Mouse (Mus musculus) kidney, embryonic 15.5 days (tissue): Measurements from ENCODE around the gene Arl15. TPM values are rescaled to one million over a fixed set of nuclear protein-coding genes. Genes with fewer than 3 reads are reported as not detected.

Source experiments
- ATAC-seq: fragments of 200-750 bp; cut with Nextera tagmentation; replicated peaks from 2 replicates; pipeline ENCODE4 v1.8.0; 2017; ENCODE audit warnings: moderate TSS enrichment; ENCODE audit not compliant: low FRiP score
- H3K27ac ChIP-seq: fragments of 300-500 bp; sonication (generic); 2 replicates; pipeline ENCODE4 v1.5.1; 2015; ENCODE audit warnings: mild to moderate bottlenecking, inconsistent platforms
- H3K27me3 ChIP-seq: fragments of 300-500 bp; sonication (generic); 2 replicates; pipeline ENCODE4 v1.6.1; 2015; ENCODE audit warnings: inconsistent platforms
- H3K36me3 ChIP-seq: fragments of 300-500 bp; sonication (generic); 2 replicates; pipeline ENCODE4 v1.6.1; 2015; ENCODE audit warnings: inconsistent platforms
- H3K4me1 ChIP-seq: fragments of 300-500 bp; sonication (generic); 2 replicates; pipeline ENCODE4 v1.6.1; 2015; ENCODE audit warnings: inconsistent platforms
- H3K4me2 ChIP-seq: fragments of 300-500 bp; sonication (generic); 2 replicates; pipeline ENCODE4 v1.6.1; 2015; ENCODE audit warnings: moderate library complexity, mild to moderate bottlenecking, inconsistent platforms
- H3K4me3 ChIP-seq: fragments of 300-500 bp; sonication (generic); replicated peaks from 2 replicates; pipeline ENCODE4 v1.5.1; 2015; ENCODE audit warnings: mild to moderate bottlenecking, inconsistent platforms
- H3K9ac ChIP-seq: fragments of 300-500 bp; sonication (generic); 2 replicates; pipeline ENCODE4 v1.6.1; 2015; ENCODE audit warnings: mild to moderate bottlenecking, inconsistent platforms
- H3K9me3 ChIP-seq: fragments of 300-500 bp; sonication (generic); replicated peaks from 2 replicates; pipeline ENCODE4 v1.6.1; 2016; ENCODE audit warnings: inconsistent platforms
- WGBS: fragments of 180-500 bp; shearing (Covaris S2); methylation state at CpG from one replicate; pipeline ENCODE4 v1.1.7; 2015; ENCODE audit warnings: mixed read lengths; 5-methylcytosine and 5-hydroxymethylcytosine counted together
- polyA plus RNA-seq: library from polyadenylated mRNA; unstranded; fragments of >200 nt; fragmentation: Nextera tagmentation; extraction: Ambion mirVana; gene quantifications from 2 replicates; pipeline ENCODE4 v1.2.1, GENCODE M21; 2015

The Arl15 gene
- polyA plus RNA-seq, 1 experiment from 2014 or later, result 14.1 TPM

- Histone ChIP-seq H3K4me1 (peaks cover 20% of the 10 kb centered on the region), H3K9me3 (no peaks in the 10 kb centered on the region), H3K36me3 (no peaks in the 10 kb centered on the region), H3K27ac (no peak overlapping the region), H3K4me3 (no peak overlapping the region), H3K9ac (no peak overlapping the region), H3K27me3 (no peaks in the 10 kb centered on the region), H3K4me2 (no peak overlapping the region)
- ATAC-seq, result peak; percentile 70
- 65% methylated on average over 1 of the region's 1 CpGs for WGBS
These were observed 70.6 kb downstream of the Arl15 start for GRCm38 (mm10) chr13:113864893-113865292.

- H3K9ac ChIP-seq, result no peak overlapping the region
- H3K4me2 ChIP-seq, result no peak overlapping the region
- H3K27me3 ChIP-seq, result no peaks in the 10 kb centered on the region
- no peaks in the 10 kb centered on the region for H3K9me3 ChIP-seq
- ATAC-seq, result no peak
- 49% methylated on average over 6 of the region's 6 CpGs for WGBS
- peaks cover 19% of the 10 kb centered on the region; the same call in 1 of the 2 replicates for H3K4me1 ChIP-seq
- no peak overlapping the region for H3K4me3 ChIP-seq
- H3K36me3 ChIP-seq, result no peaks in the 10 kb centered on the region
- no peak overlapping the region for H3K27ac ChIP-seq
These were observed 71.1 kb downstream of the Arl15 start for GRCm38 (mm10) chr13:113865378-113865777.

- no peak overlapping the region for H3K27ac ChIP-seq
- H3K27me3 ChIP-seq, result no peaks in the 10 kb centered on the region
- peaks cover 18% of the 10 kb centered on the region; the same call in 1 of the 2 replicates for H3K4me1 ChIP-seq
- no peak for ATAC-seq
- no peaks in the 10 kb centered on the region for H3K36me3 ChIP-seq
- H3K9me3 ChIP-seq, result no peaks in the 10 kb centered on the region
- H3K9ac ChIP-seq, result no peak overlapping the region
- no peak overlapping the region for H3K4me3 ChIP-seq
- no peak overlapping the region for H3K4me2 ChIP-seq
- WGBS, result 34% methylated on average over 7 of the region's 7 CpGs
These were observed 71.5 kb downstream of the Arl15 start for GRCm38 (mm10) chr13:113865806-113866205.

GRCm38 (mm10) chr13:113867736-113868135 lies 73.4 kb downstream of the Arl15 start:
- H3K9ac ChIP-seq, result no peak overlapping the region
- no peak overlapping the region for H3K27ac ChIP-seq
- 90% methylated on average over 2 of the region's 2 CpGs for WGBS
- H3K4me3 ChIP-seq, result no peak overlapping the region
- no peaks in the 10 kb centered on the region for H3K27me3 ChIP-seq
- H3K9me3 ChIP-seq, result no peaks in the 10 kb centered on the region
- H3K4me1 ChIP-seq, result peaks cover 18% of the 10 kb centered on the region; the same call in 1 of the 2 replicates
- H3K4me2 ChIP-seq, result no peak overlapping the region
- ATAC-seq, result no peak
- no peaks in the 10 kb centered on the region for H3K36me3 ChIP-seq

- WGBS, result 59% methylated on average over 20 of the region's 20 CpGs
- H3K9ac ChIP-seq, result no peak overlapping the region
- H3K9me3 ChIP-seq, result no peaks in the 10 kb centered on the region
- no peaks in the 10 kb centered on the region for H3K27me3 ChIP-seq
- peak; percentile 44 for ATAC-seq
- H3K36me3 ChIP-seq, result no peaks in the 10 kb centered on the region
- peaks cover 15% of the 10 kb centered on the region; the same call in 1 of the 2 replicates for H3K4me1 ChIP-seq
- H3K27ac ChIP-seq, result no peak overlapping the region
- no peak overlapping the region for H3K4me2 ChIP-seq
- H3K4me3 ChIP-seq, result no peak overlapping the region
These were observed 75.2 kb downstream of the Arl15 start for GRCm38 (mm10) chr13:113869212-113870205.

GRCm38 (mm10) chr13:113870403-113870802 lies 76.1 kb downstream of the Arl15 start:
- no peak for ATAC-seq
- Histone ChIP-seq H3K4me1 (peaks cover 19% of the 10 kb centered on the region), H3K4me3 (no peak overlapping the region), H3K9ac (no peak overlapping the region), H3K4me2 (no peak overlapping the region), H3K27ac (no peak overlapping the region), H3K27me3 (no peaks in the 10 kb centered on the region), H3K36me3 (no peaks in the 10 kb centered on the region), H3K9me3 (no peaks in the 10 kb centered on the region)
- 81% methylated on average over 15 of the region's 15 CpGs for WGBS

- Histone ChIP-seq H3K4me3 (no peak overlapping the region), H3K27ac (no peak overlapping the region), H3K4me2 (no peak overlapping the region), H3K9me3 (no peaks in the 10 kb centered on the region), H3K4me1 (peaks cover 19% of the 10 kb centered on the region), H3K27me3 (no peaks in the 10 kb centered on the region), H3K36me3 (no peaks in the 10 kb centered on the region), H3K9ac (no peak overlapping the region)
- no peak for ATAC-seq
- WGBS, result 54% methylated on average over 13 of the region's 13 CpGs
These were observed 77.5 kb downstream of the Arl15 start for GRCm38 (mm10) chr13:113871853-113872252.

GRCm38 (mm10) chr13:113875724-113876123 lies 81.4 kb downstream of the Arl15 start:
- Histone ChIP-seq H3K9me3 (no peaks in the 10 kb centered on the region), H3K27me3 (no peaks in the 10 kb centered on the region), H3K9ac (no peak overlapping the region), H3K4me3 (no peak overlapping the region), H3K27ac (no peak overlapping the region), H3K4me1 (peaks cover 39% of the 10 kb centered on the region), H3K4me2 (no peak overlapping the region), H3K36me3 (no peaks in the 10 kb centered on the region)
- 72% methylated on average over 4 of the region's 4 CpGs for WGBS
- no peak for ATAC-seq

GRCm38 (mm10) chr13:113877420-113877819 lies 83.1 kb downstream of the Arl15 start:
- H3K36me3 ChIP-seq, result no peaks in the 10 kb centered on the region
- 15% methylated on average over 5 of the region's 5 CpGs for WGBS
- H3K27me3 ChIP-seq, result no peaks in the 10 kb centered on the region
- H3K9me3 ChIP-seq, result no peaks in the 10 kb centered on the region
- no peak overlapping the region for H3K4me3 ChIP-seq
- H3K27ac ChIP-seq, result no peak overlapping the region
- ATAC-seq, result no peak
- peaks cover 49% of the 10 kb centered on the region for H3K4me1 ChIP-seq
- no peak overlapping the region for H3K9ac ChIP-seq
- H3K4me2 ChIP-seq, result no peak overlapping the region

- H3K36me3 ChIP-seq, result no peaks in the 10 kb centered on the region
- H3K27me3 ChIP-seq, result no peaks in the 10 kb centered on the region
- no peak overlapping the region for H3K4me2 ChIP-seq
- H3K9ac ChIP-seq, result no peak overlapping the region
- no peak overlapping the region for H3K4me3 ChIP-seq
- no peaks in the 10 kb centered on the region for H3K9me3 ChIP-seq
- WGBS, result 86% methylated on average over 12 of the region's 12 CpGs
- no peak overlapping the region for H3K27ac ChIP-seq
- peaks cover 57% of the 10 kb centered on the region for H3K4me1 ChIP-seq
- ATAC-seq, result no peak
These were observed 84.3 kb downstream of the Arl15 start for GRCm38 (mm10) chr13:113878571-113878970.

GRCm38 (mm10) chr13:113879651-113880327 lies 85.5 kb downstream of the Arl15 start:
- ATAC-seq, result peak; percentile 19; the same call in 1 of the 2 replicates
- 42% methylated on average over 20 of the region's 20 CpGs for WGBS
- no peak overlapping the region for H3K4me3 ChIP-seq

GRCm38 (mm10) chr13:113880564-113881171 lies 86.4 kb downstream of the Arl15 start:
- Histone ChIP-seq H3K27ac (no peak overlapping the region), H3K4me1 (peaks cover 53% of the 10 kb centered on the region), H3K9me3 (no peaks in the 10 kb centered on the region), H3K27me3 (no peaks in the 10 kb centered on the region), H3K4me2 (peak overlapping the region; percentile 49), H3K36me3 (no peaks in the 10 kb centered on the region), H3K9ac (no peak overlapping the region), H3K4me3 (peak overlapping the region; percentile 18)
- peak; percentile 63 for ATAC-seq
- 10% methylated on average over 19 of the region's 19 CpGs for WGBS

More at GRCm38 (mm10) chr13:113879651-113880327, 85.5 kb downstream of the Arl15 start:
- Histone ChIP-seq H3K9ac (no peak overlapping the region), H3K4me2 (peak overlapping the region; percentile 49), H3K4me1 (peaks cover 57% of the 10 kb centered on the region), H3K27ac (no peak overlapping the region), H3K36me3 (no peaks in the 10 kb centered on the region), H3K9me3 (no peaks in the 10 kb centered on the region), H3K27me3 (no peaks in the 10 kb centered on the region)
